Mouse (Mus musculus) T-helper 2 cell (primary cell): ENCODE results near the gene Myo1g.

Experiments used
- in situ Hi-C: fragments of 300-600 bp; cut with MboI, MseI; formaldehyde crosslinking; loops from one replicate; pipeline ENCODE4 v1.15.1; 2025; ENCODE audit warnings: high pct_unique_total_duplicates

Gene Myo1g

DNA sequence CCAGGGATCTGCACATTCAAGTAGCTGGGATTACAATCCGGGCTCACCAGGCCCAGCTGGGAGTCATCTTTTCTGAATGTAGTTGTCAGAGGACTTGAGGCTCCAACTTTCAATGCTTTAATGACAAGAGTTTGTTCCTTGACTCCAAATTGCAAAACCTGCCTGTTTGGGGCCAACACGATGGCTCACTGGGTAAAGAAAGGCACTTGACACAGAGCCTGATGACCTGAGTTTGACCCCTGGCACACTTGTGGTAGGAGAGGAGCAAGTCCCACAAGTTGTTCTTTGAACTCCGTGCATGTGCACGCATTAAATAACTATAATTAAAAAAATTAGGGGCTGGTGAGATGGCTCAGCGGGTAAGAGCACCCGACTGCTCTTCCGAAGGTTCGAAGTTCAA, 9.2 kb upstream of the Myo1g start:
- in situ Hi-C loops, result loop anchor here (5.0 kb wide), 1 partner anchor 97 kb away; the partner anchor contains the start of gene Tbrg4

DNA sequence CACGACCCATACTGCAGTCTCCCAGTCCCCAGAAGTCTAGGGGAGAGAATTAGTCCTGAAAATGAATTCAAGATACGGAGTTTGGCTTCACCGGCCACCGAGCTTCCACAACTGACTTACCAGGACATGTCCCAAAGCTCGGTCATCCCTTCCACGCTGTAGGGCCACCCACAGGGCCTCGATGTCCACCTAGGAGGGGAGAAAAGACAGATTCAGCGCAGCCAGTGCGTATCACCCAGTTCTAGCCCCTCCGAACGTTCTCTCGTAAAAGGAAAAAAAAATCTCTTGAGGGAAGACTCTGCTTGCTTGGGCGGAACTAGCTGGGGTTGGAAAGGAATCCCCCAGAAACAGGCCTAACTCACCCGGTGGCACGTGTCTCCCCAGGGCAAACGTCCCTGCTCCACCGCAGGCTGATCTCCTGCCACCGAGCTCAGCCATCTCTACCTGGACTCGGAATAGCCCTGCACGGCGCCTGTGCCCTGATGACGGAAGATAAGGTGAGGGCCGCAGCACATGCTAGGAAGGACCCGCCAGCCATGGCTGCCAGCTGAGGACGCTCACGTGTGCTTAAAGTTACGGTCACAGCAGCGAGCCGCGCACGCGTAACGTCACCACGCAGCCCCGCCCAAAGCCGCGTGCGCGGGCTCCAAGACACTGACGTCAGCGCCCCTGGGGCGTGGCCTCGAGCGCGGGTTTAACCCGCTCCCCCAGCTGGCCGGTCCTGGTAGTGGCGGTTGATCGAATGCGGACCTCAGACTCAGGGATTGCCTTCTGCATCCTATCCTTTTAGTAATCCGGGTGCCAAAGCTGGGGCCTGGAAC, 7.6 kb upstream of the Myo1g start:
- in situ Hi-C loops, result loop anchor here (5.0 kb wide), 1 partner anchor 99 kb away; the partner anchor contains the start of gene Tbrg4

DNA sequence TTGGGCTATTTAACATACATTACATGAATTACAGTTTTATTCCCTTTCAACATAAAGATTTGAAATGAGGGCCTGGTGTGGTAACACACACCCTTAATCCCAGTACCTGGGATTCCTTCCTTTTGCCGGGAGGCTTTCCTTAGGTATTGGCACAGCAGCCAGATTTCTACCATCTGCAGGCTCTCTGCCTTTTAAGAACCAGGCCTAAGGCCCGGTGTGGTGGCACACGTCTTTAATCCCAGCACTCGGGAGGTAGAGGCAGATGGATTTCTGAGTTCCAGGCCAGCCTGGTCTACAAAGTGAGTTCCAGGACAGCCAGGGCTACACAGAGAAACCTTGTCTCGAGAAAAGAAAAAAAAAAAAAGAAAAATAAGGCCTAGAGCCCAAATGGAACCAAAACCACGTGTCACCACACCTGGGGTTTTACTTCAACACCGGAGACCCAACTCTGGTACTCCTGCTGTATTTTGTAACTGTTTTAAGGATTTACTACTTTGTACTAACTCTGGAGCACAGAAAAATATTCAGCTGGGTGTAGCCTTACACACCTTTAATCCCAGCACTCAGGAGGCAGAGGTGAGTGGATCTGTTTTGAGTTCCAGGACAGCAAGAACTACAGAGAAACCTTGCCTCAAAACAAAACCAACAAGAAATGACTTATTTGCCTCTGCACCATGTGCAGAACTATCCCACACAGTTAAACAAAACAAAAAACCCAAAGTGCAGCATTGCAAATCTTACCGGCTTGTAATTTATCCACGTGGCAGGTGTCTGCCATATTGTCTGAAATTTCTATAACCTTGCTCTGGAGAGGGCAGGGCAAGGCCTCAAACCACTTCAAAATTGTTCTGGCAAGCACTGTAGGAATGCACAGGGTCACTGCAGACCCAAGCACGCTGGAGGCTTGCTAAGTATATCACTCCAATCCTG, 6.8 kb upstream of the Myo1g start:
- in situ Hi-C loops, result loop anchor here (5.0 kb wide), 1 partner anchor 100 kb away; the partner anchor contains the start of gene Tbrg4

DNA sequence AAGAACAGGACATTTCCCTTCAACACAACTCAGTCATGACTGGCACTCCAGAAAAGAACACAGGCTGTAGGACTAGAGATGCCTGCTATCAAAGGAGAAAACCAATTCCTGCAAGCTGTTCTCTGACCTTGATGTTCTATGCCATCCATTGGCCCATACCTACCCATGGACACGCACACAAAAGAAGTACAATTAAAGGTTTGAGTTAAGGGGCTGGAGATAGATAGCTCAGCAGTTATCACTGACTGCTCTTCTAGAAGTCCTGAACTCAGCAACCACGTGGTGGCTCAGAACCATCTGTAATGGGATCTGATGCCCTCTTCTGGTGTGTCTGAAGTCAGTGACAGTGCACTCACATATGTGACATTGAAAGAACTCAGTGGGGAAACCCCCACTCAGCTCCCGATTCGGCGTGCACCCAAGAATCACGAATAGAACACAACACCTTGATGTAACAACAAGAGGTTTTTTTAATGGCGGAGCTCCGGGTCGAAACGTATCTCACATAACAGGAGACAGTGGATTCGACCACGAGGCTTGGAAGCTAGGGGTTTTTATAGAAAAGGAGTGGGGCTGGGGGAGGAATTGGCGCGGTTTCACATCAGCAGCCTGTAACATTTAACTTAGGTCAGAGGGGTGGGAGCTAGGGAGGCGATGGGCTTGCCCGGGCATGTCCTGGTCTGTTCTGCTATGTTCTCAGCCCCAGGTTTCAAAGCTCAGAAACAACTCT, 5.9 kb upstream of the Myo1g start:
- in situ Hi-C loops, result loop anchor here (5.0 kb wide), 1 partner anchor 101 kb away; the partner anchor contains the start of gene Tbrg4

DNA sequence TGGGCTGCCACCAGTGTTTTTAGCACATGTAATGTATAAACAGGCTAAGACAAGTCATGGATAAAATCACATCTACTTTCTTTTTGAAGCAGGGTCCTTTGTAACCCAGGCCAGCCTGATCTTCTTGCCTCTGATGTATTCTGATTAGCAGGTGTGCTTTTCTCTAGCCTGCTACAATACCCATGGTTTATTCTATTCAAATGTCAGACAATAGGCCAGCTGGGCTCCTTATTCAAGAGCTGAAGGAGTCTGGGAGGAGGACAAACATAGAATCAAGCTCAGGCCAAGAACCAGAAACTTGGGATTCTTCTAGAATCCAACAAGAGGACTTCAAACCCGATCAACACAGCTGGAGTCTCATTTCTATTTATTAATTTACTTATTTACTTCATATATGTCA, 4.5 kb upstream of the Myo1g start:
- in situ Hi-C loops, result loop anchor here (5.0 kb wide), 1 partner anchor 102 kb away; the partner anchor contains the start of gene Tbrg4

- in situ Hi-C loops, result loop anchor here (5.0 kb wide), 1 partner anchor 102 kb away; the partner anchor contains the start of gene Tbrg4
These were observed 4.1 kb upstream of the Myo1g start for GRCm38 (mm10) chr11:6524880-6525238.

DNA sequence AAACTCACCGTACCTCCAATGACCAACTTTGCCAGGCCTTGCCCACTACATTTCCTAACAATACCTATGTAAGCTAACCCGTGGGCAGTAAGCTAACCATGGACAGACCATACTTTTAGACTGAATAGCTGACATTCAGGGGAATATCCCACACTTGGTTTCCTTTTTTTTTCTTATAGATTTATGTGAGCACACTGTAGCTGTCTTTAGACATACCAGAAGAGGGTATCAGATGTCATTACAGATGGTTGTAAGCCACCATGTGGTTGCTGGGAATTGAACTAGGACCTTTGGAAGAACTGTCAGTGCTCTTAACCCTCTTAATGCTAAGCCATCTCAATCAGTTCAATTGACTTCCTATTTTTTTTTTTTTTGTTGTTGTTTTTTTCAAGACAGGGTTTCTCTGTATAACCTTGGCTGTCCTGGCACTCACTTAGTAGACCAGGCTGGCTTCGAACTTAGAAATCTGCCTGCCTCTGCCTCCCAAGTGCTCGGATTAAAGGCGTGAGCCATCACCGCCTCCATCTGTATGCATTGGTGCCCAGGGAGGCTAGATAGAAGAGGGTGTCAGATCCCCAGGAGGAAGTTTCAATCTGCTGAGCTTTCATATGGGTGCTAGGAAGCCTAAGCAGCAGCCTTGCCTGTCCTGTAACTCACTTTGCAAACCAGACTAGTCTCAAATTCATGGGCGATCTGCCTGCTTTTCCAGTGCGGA, 3.6 kb upstream of the Myo1g start:
- in situ Hi-C loops, result no loop called here

DNA sequence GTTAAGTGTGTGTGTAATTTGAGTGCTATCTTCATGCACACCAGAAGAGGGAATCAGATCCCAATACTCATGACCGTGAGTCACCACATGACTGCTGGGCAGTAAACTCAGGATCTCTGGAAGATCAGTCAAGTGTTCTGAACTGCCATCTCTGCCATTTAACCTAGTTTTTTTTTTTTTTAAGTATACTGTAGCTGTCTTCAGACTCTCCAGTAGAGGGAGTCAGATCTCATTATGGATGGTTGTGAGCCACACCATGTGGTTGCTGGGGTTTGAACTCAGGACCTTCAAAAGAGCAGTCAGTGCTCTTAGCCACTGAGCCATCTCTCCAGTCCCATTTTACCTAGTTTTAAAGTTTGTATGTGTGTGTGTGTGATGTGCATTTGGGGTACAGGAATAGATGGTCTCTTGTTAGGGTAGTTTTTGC, 2.9 kb upstream of the Myo1g start:
- in situ Hi-C loops, result no loop called here

DNA sequence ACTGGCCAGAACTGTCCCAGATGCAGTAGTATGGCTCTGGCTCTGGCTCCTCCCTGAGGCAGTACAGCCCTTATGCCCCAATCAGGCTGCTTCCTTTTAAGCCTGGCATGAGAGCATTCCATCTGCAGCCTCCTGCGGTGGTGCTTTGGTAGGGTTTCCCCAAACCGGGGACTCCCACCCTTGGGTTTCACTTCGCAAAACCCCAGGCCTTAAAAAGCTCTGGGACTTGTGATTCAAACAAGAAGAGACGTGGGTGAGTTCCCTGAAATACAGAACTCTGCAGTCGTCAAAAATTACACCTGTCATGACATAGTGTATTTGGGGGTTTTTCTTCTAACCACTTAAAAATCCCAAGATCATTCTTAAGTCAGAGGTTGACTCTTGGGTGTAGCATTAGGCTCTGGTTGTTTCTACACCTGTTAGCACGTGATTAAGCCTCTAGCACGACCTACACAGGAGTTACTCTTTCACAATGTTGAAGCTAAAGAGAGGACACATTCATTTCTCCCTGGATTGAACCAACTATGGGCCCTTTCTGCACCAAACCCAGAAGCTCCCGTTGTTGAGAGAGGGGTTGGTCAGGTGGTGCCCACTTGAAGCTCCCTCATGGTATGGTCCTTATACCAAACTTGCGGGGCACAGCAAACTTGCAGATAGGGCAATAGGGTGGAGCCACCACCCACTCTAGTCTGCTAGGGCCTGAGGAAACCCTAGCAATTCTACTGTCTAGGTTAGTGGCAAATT, 2.2 kb upstream of the Myo1g start:
- in situ Hi-C loops, result no loop called here

- in situ Hi-C loops, result no loop called here
These were observed 1.2 kb downstream of the Myo1g start for GRCm38 (mm10) chr11:6519491-6520033.

DNA sequence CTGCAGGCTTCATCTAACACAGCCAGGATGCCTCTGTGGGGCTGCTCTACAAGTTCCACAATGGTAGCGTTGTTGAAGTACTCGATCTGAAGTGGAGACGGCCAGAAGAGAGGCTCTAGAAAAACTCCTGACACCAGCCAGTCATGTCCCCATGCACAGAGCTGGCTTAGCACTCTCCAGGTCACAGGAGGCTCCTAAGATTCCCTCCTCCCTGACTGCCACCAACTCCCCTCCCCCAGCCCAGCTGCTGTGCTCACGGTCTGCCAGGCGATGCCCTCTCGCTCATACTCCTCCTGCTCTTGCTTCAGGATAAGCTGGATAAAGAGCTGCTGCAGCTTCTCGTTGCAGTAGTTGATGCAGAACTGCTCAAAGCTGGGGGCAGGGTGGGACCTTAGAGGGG, 5.9 kb downstream of the Myo1g start:
- in situ Hi-C loops, result no loop called here

DNA sequence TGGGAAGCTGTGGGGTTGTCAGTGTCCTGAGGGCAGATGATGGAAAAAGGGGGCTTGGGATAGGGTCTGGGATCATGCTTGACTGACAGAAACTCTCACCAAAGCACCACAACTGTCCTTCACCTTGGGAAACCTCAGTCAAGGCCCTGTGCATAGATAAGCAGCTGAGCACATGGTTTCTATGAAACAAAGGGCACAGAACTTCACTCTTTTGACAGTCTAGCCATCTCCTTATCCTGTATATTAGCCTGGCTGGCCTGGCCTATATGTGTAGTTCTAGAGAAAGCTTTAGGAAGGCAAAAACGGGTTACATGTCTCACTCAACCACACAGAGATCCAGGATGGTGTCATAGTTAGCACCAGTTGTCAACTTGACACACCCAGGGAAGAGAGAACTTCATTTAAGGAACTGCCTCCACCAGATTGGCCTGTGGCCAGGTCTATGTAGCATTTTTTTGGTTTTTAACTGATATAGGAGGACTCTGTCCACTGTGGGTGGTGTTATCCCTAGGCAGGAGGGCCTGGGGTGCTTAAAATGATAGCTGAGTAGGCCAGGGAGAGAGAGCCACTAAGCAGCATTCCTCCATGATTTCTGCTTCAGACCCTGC, 12.4 kb downstream of the Myo1g start:
- in situ Hi-C loops, result no loop called here

- in situ Hi-C loops, result no loop called here
These were observed 14.2 kb downstream of the Myo1g start for GRCm38 (mm10) chr11:6506516-6506915.

- in situ Hi-C loops, result no loop called here
These were observed 16.1 kb downstream of the Myo1g start for GRCm38 (mm10) chr11:6504689-6505088.

GRCm38 (mm10) chr11:6504226-6504625, 16.5 kb downstream of the Myo1g start:
- in situ Hi-C loops, result no loop called here

DNA sequence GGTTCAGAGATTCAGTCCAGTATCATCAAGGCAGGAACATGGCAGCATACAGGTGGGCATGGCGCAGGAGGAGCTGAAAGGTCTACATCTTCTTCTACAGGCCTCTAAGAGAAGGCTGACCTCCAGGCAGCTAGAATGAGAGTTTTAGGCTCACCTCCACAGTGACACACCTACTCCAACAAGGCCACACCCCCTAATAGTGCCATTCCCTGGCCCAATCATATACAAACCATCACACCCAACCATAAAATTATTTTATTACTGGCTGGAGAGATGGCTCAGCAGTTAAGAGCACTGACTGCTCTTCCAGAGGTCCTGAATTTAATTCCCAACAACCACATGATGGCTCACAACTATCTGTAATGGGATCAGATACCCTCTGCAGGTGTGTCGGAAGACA, 18.3 kb downstream of the Myo1g start:
- in situ Hi-C loops, result no loop called here

- in situ Hi-C loops, result no loop called here
These were observed 23.3 kb downstream of the Myo1g start for GRCm38 (mm10) chr11:6497311-6497948.

DNA sequence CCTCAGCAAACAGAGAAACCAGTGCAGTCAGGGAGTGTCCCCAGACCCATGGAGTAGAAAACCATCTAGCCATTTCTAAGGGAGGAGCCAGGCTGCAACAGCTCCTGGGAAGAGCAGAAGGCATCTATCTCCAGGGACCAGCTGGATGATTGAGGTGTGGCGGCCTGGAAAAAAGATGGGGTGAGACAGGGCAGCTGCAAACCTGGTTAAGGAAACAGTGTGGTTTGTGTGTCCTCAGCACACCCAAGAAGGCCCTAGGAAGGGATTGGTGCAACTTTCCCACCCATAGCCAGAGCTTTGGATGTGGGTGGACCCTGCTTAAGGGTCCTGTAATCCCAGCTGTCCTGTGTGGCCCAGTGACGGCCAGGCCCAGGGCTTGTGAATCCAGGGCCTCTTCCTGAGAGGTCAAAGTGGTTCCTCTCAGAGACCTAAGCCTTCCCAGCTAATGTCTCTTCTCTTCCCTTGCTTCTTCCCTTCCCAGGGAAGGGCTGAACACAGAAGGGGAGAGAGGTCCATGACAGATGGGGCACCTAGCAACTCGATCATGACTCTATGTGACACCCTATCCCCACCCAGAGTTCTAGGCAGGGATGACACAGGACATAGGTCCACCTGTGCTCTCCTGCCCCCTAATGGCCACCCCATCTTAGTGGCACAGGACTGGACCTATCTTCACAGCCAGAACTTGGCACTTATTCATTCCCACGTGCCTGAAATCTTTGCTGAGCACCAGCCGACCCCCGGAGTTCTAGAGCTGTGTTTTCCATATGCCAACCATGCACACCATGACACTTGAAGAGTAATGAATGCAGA, 30.9 kb downstream of the Myo1g start:
- in situ Hi-C loops, result no loop called here
